Mouse (Mus musculus): ENCODE data around the gene Ovol3. TPM values are rescaled to one million over a fixed set of nuclear protein-coding genes. Genes with fewer than 3 reads are reported as not detected.
"Not testable (repeated sequence)": the region's sequence is repeated elsewhere in the genome, so short reads cannot be mapped to it uniquely, and the experiment has no call there.

Ovol3 gene
- not detected for total RNA-seq (2021)
- long read RNA-seq, experiment 1 = 0 reads
- long read RNA-seq, experiment 2, partial matches to known transcripts = 1 of 1 reads
- long read RNA-seq, experiment 2, other reads (novel, unspliced or antisense) = 0 of 1 reads

GRCm38 (mm10) chr7:30235625-30236024, at the start of gene Ovol3:
Ovol3 (minus strand) TSS chr7:30235725.
- DNase-seq (ENCODE audit: low spot score in 2 of 2) = no peak

DNA sequence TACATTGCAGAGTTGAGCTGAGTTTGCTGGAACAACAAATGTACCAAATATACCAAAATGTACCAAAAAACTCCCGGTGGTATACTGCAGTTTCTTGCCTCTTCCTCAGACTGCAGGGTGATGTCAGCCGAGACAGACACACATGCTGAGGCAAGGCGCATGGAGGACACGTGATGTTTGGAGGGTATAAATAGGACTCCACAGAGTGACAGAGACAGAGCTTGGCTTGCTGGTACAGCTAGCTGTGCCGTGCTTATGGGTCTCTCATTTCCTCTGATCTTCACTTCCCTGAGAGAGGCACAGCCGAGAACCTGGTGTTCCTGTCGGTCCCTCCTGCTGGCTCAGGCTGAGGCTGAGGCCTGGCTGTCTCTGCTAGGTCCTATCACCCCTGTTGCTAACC, 47.2 kb upstream of the Ovol3 start:
- no peak for DNase-seq (ENCODE audit: low spot score in 2 of 2)

DNA sequence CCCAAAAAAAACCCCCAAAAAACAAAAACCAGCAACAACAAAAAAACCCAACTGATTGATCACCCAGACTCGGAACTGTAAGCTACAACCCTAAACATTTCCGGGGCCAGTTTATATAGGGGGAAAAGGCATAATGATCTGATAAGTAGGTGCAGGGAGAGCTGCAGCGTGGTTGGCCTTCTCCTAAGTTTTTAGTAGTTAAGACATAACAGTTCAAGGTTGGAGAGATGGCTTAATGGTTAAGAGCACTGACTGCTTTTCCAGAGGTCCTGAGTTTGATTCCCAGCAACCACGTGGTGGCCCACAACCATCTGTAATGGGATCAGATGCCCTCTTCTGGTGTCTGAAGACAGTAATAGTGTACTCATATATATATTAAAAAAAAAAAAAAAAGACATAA, 46.0 kb upstream of the Ovol3 start:
- DNase-seq (ENCODE audit: low spot score in 2 of 2) = no peak

DNA sequence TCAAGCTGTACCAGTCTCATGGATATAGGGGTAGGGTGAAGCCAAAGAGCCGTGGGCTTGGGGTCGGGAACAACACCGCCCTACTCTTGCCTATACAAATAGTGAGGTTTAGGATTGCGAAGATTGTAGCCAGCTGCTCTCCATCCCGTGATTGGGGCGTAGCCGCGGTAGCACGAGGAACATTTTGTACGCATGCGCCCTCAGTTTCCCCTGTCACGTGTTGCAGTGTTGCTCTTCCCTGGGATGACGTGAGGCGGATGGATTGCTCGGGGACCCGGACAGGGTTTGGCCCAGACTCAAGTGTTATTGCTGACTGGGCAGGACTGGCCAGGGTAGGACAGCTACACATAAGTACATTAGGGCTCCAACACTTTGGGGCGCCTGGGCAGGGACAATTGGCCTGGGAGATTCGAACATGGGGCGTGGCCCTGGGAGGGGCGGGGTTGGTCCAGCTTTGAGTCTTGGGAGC, 45.2 kb upstream of the Ovol3 start:
- peak; percentile 71 to 72 for DNase-seq (ENCODE audit: low spot score in 2 of 2)

GRCm38 (mm10) chr7:30279951-30280669, 44.6 kb upstream of the Ovol3 start, which contains the start of the genes Thap8 and Wdr62:
Thap8 (plus strand) TSS chr7:30280094.
Wdr62 (minus strand) TSS chr7:30280419.
- DNase-seq (ENCODE audit: low spot score in 2 of 2) = peak; percentile 83 to 88

- DNase-seq (ENCODE audit: low spot score in 2 of 2) = no peak
These were observed 44.0 kb upstream of the Ovol3 start for GRCm38 (mm10) chr7:30279536-30279935.

GRCm38 (mm10) chr7:30278911-30279310, 43.4 kb upstream of the Ovol3 start:
- no peak for DNase-seq (ENCODE audit: low spot score in 2 of 2)

- no peak for DNase-seq (ENCODE audit: low spot score in 2 of 2)
These were observed 38.9 kb upstream of the Ovol3 start for GRCm38 (mm10) chr7:30274383-30274782.

DNA sequence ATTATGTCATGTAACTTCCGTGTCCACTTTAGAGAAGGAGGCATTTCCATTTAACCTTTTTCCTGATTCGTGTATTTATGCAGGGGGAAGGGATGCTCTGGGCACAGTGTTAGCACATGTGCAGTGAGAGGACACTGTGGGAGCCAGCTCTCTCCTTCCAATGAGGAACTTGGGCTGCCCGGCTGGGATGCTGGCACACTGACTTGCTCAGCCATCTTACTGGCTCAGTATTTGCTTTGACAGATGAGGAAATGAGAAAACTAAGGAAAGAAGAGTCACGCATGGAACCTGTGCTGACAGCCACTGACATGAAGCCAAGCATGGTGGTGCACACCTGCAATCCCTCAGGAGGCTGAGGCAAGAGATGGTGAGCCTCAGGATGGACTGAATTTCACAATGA, 34.1 kb upstream of the Ovol3 start:
- DNase-seq (ENCODE audit: low spot score in 2 of 2) = no peak

- DNase-seq (ENCODE audit: low spot score in 2 of 2) = no peak
These were observed 31.3 kb upstream of the Ovol3 start for GRCm38 (mm10) chr7:30266780-30267179.

- DNase-seq (ENCODE audit: low spot score in 2 of 2) = no peak
These were observed 30.4 kb upstream of the Ovol3 start for GRCm38 (mm10) chr7:30265935-30266334.

GRCm38 (mm10) chr7:30265531-30265930, 30.0 kb upstream of the Ovol3 start:
- DNase-seq (ENCODE audit: low spot score in 2 of 2) = no peak

- no peak for DNase-seq (ENCODE audit: low spot score in 2 of 2)
These were observed 29.5 kb upstream of the Ovol3 start for GRCm38 (mm10) chr7:30265041-30265440.

- peak in 1 of 2 experiments; percentile 29 for DNase-seq (ENCODE audit: low spot score in 2 of 2)
These were observed 16.7 kb upstream of the Ovol3 start for GRCm38 (mm10) chr7:30251956-30252954.

GRCm38 (mm10) chr7:30237374-30237773, 1.8 kb upstream of the Ovol3 start:
- DNase-seq (ENCODE audit: low spot score in 2 of 2) = not testable (repeated sequence)

DNA sequence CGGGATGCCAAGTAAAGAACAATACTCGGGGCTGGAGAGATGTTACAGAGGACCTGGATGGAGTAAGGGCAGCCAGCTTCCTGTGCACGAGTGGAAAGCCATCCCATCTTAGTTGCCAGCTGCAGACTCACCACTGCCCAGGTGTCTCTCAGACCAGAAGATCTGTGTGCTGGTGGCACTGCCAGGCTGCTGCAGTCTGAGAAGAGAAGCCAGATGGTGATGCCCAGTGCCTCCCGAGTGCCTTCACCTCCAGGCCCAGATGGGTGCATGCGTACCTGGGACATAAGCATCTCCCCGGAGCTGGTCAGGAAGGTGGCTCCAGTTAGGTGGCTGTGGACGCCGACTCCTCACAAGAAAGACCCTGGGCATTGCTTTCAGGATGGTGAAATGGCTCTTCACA, 434 bp downstream of the Ovol3 start:
- no peak for DNase-seq (ENCODE audit: low spot score in 2 of 2)

- no peak for DNase-seq (ENCODE audit: low spot score in 2 of 2)
These were observed 1.2 kb downstream of the Ovol3 start for GRCm38 (mm10) chr7:30234276-30234858.

DNA sequence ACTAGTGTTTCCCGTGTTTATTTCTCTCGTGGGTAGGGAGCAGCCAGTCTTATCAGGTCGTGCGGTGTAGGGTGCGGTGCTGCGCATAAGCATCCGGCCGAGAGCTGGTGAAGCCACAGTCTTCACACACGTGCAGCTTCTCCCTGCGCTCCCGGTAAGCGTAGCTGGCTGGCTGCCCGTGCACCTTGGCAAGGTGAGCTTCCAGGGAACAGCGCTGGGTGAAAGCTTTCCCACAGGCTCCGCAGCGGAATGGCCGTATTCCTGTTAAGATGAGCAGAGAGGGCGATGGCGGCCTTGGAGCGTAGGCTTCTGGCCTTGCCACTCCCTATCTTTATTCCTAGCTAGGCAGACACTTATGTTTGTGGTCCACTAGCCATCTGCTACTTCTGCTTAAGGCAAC, 2.1 kb downstream of the Ovol3 start:
- DNase-seq (ENCODE audit: low spot score in 2 of 2) = no peak

DNA sequence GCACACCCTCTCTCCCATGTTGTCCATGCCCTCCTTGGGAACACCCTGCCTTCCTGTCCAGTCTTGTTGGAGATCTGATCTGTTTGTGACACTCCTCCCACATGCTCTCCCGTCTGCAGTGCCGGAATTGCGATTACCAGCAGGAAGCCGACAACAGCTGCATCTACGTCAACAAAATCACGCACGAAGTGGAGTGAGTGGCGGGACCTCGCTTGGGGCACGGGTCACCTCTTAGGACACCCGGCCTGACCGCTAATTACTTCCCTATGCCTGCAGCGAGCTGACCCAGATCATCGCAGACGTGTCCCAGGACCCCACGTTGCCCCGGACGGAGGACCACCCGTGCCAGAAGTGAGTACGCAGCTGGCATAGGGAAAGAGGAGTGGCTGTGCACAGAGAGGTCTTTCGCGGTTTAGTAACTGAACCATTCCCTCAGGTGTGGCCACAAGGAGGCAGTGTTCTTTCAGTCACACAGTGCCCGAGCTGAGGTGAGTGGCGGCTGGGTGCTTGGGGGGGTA, 2.8 kb downstream of the Ovol3 start:
- DNase-seq (ENCODE audit: low spot score in 2 of 2) = peak; percentile 18 to 52

- peak; percentile 97 to 98 for DNase-seq (ENCODE audit: low spot score in 2 of 2)
These were observed 3.7 kb downstream of the Ovol3 start, which contains the start of the genes Polr2i and Tbcb for GRCm38 (mm10) chr7:30231669-30232454. Polr2i (plus strand) TSS chr7:30231948. Tbcb (minus strand) TSS chr7:30232272.

Measured in adrenal gland, adult 18-20 months (tissue).